Mouse (Mus musculus) forebrain, embryonic 12.5 days (tissue): ENCODE results near the gene Tmem213. TPM values are rescaled to one million over a fixed set of nuclear protein-coding genes. Genes with fewer than 3 reads are reported as not detected.

Experiments used
- ATAC-seq: fragments of 200-750 bp; cut with Nextera tagmentation; 2 replicates; pipeline ENCODE4 v1.8.0; 2017; ENCODE audit warnings: moderate TSS enrichment; ENCODE audit not compliant: low FRiP score
- H3K27ac ChIP-seq: fragments of 300-500 bp; sonication (generic); 2 replicates; pipeline ENCODE4 v1.5.1; 2016; ENCODE audit warnings: mild to moderate bottlenecking
- H3K27me3 ChIP-seq: fragments of 300-500 bp; sonication (generic); 2 replicates; pipeline ENCODE4 v1.6.1; 2016; ENCODE audit warnings: mild to moderate bottlenecking
- H3K36me3 ChIP-seq: fragments of 300-500 bp; sonication (generic); replicated peaks from 2 replicates; pipeline ENCODE4 v1.6.1; 2016; ENCODE audit warnings: mild to moderate bottlenecking
- H3K4me1 ChIP-seq: fragments of 300-500 bp; sonication (generic); 2 replicates; pipeline ENCODE4 v1.6.1; 2016
- H3K4me2 ChIP-seq: fragments of 300-500 bp; sonication (generic); 2 replicates; pipeline ENCODE4 v1.6.1; 2016; ENCODE audit warnings: mild to moderate bottlenecking, moderate library complexity
- H3K4me3 ChIP-seq: fragments of 300-500 bp; sonication (generic); replicated peaks from 2 replicates; pipeline ENCODE4 v1.5.1; 2016; ENCODE audit warnings: mild to moderate bottlenecking
- H3K9ac ChIP-seq: fragments of 300-500 bp; sonication (generic); 2 replicates; pipeline ENCODE4 v1.6.1; 2016; ENCODE audit warnings: mild to moderate bottlenecking
- H3K9me3 ChIP-seq: fragments of 300-500 bp; sonication (generic); 2 replicates; pipeline ENCODE4 v1.6.1; 2016
- WGBS: fragments of 180-500 bp; shearing (Covaris S2); methylation state at CpG from one replicate; pipeline ENCODE4 v1.1.7; 2016; 5-methylcytosine and 5-hydroxymethylcytosine counted together
- polyA plus RNA-seq: library from polyadenylated mRNA; unstranded; fragments of >200 nt; fragmentation: Nextera tagmentation; extraction: Ambion mirVana; gene quantifications from 2 replicates; pipeline ENCODE4 v1.2.1, GENCODE M21; 2016

Tmem213 gene
- polyA plus RNA-seq, 1 experiment from 2014 or later: not detected

- no peaks in the 10 kb centered on the region for H3K27me3 ChIP-seq
- H3K4me1 ChIP-seq: no peaks in the 10 kb centered on the region
- 65% methylated on average over 8 of the region's 8 CpGs for WGBS
- H3K36me3 ChIP-seq: peaks cover 63% of the 10 kb centered on the region
- ATAC-seq: no peak
- no peak overlapping the region for H3K4me3 ChIP-seq
- H3K27ac ChIP-seq: no peak overlapping the region
- H3K9me3 ChIP-seq: no peaks in the 10 kb centered on the region
- no peak overlapping the region for H3K4me2 ChIP-seq
- no peak overlapping the region for H3K9ac ChIP-seq
These were observed 36.5 kb downstream of the Tmem213 start for GRCm38 (mm10) chr6:38145463-38146065.

GRCm38 (mm10) chr6:38147301-38147700 is 38.2 kb downstream of the Tmem213 start:
- Histone ChIP-seq H3K4me2 (no peak overlapping the region), H3K4me1 (no peaks in the 10 kb centered on the region), H3K27me3 (no peaks in the 10 kb centered on the region), H3K9me3 (no peaks in the 10 kb centered on the region), H3K9ac (no peak overlapping the region), H3K27ac (no peak overlapping the region), H3K36me3 (peaks cover 62% of the 10 kb centered on the region), H3K4me3 (no peak overlapping the region)
- no peak for ATAC-seq
- WGBS: 80% methylated on average over 5 of the region's 5 CpGs

- no peak overlapping the region for H3K4me3 ChIP-seq
- H3K4me2 ChIP-seq: no peak overlapping the region
- H3K36me3 ChIP-seq: peaks cover 55% of the 10 kb centered on the region
- no peaks in the 10 kb centered on the region for H3K9me3 ChIP-seq
- no peaks in the 10 kb centered on the region for H3K4me1 ChIP-seq
- no peak for ATAC-seq
- H3K9ac ChIP-seq: no peak overlapping the region
- 93% methylated on average over 10 of the region's 10 CpGs for WGBS
- no peak overlapping the region for H3K27ac ChIP-seq
- H3K27me3 ChIP-seq: no peaks in the 10 kb centered on the region
These were observed 39.6 kb downstream of the Tmem213 start for GRCm38 (mm10) chr6:38148626-38149025.

GRCm38 (mm10) chr6:38149483-38149882 is 40.4 kb downstream of the Tmem213 start:
- ATAC-seq: no peak
- H3K9ac ChIP-seq: no peak overlapping the region
- H3K27me3 ChIP-seq: no peaks in the 10 kb centered on the region
- no peaks in the 10 kb centered on the region for H3K9me3 ChIP-seq
- H3K27ac ChIP-seq: no peak overlapping the region
- H3K4me3 ChIP-seq: no peak overlapping the region
- H3K36me3 ChIP-seq: peaks cover 58% of the 10 kb centered on the region
- H3K4me2 ChIP-seq: no peak overlapping the region
- 75% methylated on average over 19 of the region's 19 CpGs for WGBS
- H3K4me1 ChIP-seq: no peaks in the 10 kb centered on the region

- WGBS: 93% methylated on average over 11 of the region's 11 CpGs
- no peak overlapping the region for H3K27ac ChIP-seq
- H3K4me3 ChIP-seq: no peak overlapping the region
- H3K4me2 ChIP-seq: no peak overlapping the region
- H3K9me3 ChIP-seq: no peaks in the 10 kb centered on the region
- H3K9ac ChIP-seq: no peak overlapping the region
- no peaks in the 10 kb centered on the region for H3K27me3 ChIP-seq
- H3K4me1 ChIP-seq: no peaks in the 10 kb centered on the region; the same call in 1 of the 2 replicates
- ATAC-seq: no peak
- peaks cover 55% of the 10 kb centered on the region for H3K36me3 ChIP-seq
These were observed 43.2 kb downstream of the Tmem213 start for GRCm38 (mm10) chr6:38152305-38152704.

- no peak overlapping the region for H3K4me2 ChIP-seq
- no peak overlapping the region for H3K9ac ChIP-seq
- WGBS: 93% methylated on average over 5 of the region's 5 CpGs
- H3K36me3 ChIP-seq: peaks cover 34% of the 10 kb centered on the region
- no peaks in the 10 kb centered on the region for H3K27me3 ChIP-seq
- H3K4me1 ChIP-seq: peaks cover 18% of the 10 kb centered on the region
- no peak overlapping the region for H3K27ac ChIP-seq
- H3K9me3 ChIP-seq: no peaks in the 10 kb centered on the region
- no peak overlapping the region for H3K4me3 ChIP-seq
- ATAC-seq: no peak
These were observed 47.1 kb downstream of the Tmem213 start for GRCm38 (mm10) chr6:38156204-38156603.

GRCm38 (mm10) chr6:38157925-38158324 is 48.9 kb downstream of the Tmem213 start:
- peaks cover 34% of the 10 kb centered on the region for H3K36me3 ChIP-seq
- no peak overlapping the region for H3K4me3 ChIP-seq
- ATAC-seq: no peak
- WGBS: 56% methylated on average over 16 of the region's 16 CpGs
- H3K9ac ChIP-seq: no peak overlapping the region
- no peaks in the 10 kb centered on the region for H3K27me3 ChIP-seq
- H3K9me3 ChIP-seq: no peaks in the 10 kb centered on the region
- H3K4me1 ChIP-seq: peaks cover 25% of the 10 kb centered on the region
- H3K4me2 ChIP-seq: no peak overlapping the region
- H3K27ac ChIP-seq: 0 out of 2 replicates have a peak overlapping the region, but pooled peaks have one; percentile 26

GRCm38 (mm10) chr6:38159576-38159975 is 50.5 kb downstream of the Tmem213 start:
- H3K9me3 ChIP-seq: no peaks in the 10 kb centered on the region
- H3K9ac ChIP-seq: no peak overlapping the region
- no peak overlapping the region for H3K27ac ChIP-seq
- no peak overlapping the region for H3K4me2 ChIP-seq
- H3K4me3 ChIP-seq: no peak overlapping the region
- ATAC-seq: no peak
- no peaks in the 10 kb centered on the region for H3K27me3 ChIP-seq
- H3K36me3 ChIP-seq: peaks cover 30% of the 10 kb centered on the region
- WGBS: 76% methylated on average over 4 of the region's 4 CpGs
- H3K4me1 ChIP-seq: peaks cover 31% of the 10 kb centered on the region

GRCm38 (mm10) chr6:38160102-38160501 is 51.0 kb downstream of the Tmem213 start:
- Histone ChIP-seq H3K4me1 (peaks cover 31% of the 10 kb centered on the region), H3K4me3 (no peak overlapping the region), H3K4me2 (no peak overlapping the region), H3K9me3 (no peaks in the 10 kb centered on the region), H3K36me3 (peaks cover 32% of the 10 kb centered on the region), H3K27me3 (no peaks in the 10 kb centered on the region), H3K27ac (no peak overlapping the region), H3K9ac (no peak overlapping the region)
- 20% methylated on average over 3 of the region's 3 CpGs for WGBS
- ATAC-seq: peak; percentile 77

- no peaks in the 10 kb centered on the region for H3K27me3 ChIP-seq
- H3K9me3 ChIP-seq: no peaks in the 10 kb centered on the region
- H3K9ac ChIP-seq: no peak overlapping the region
- peaks cover 30% of the 10 kb centered on the region for H3K36me3 ChIP-seq
- 62% methylated on average over 2 of the region's 2 CpGs for WGBS
- no peak overlapping the region for H3K4me3 ChIP-seq
- no peak overlapping the region for H3K27ac ChIP-seq
- peaks cover 31% of the 10 kb centered on the region for H3K4me1 ChIP-seq
- 0 out of 2 replicates have a peak, but pooled peaks have one; percentile 17 for ATAC-seq
- no peak overlapping the region for H3K4me2 ChIP-seq
These were observed 51.5 kb downstream of the Tmem213 start for GRCm38 (mm10) chr6:38160556-38160955.

- no peak for ATAC-seq
- Histone ChIP-seq H3K9ac (no peak overlapping the region), H3K4me2 (no peak overlapping the region), H3K27ac (no peak overlapping the region), H3K9me3 (no peaks in the 10 kb centered on the region), H3K36me3 (peaks cover 34% of the 10 kb centered on the region), H3K4me3 (no peak overlapping the region), H3K4me1 (peaks cover 26% of the 10 kb centered on the region), H3K27me3 (no peaks in the 10 kb centered on the region)
- WGBS: 66% methylated on average over 14 of the region's 14 CpGs
These were observed 53.9 kb downstream of the Tmem213 start for GRCm38 (mm10) chr6:38162825-38163504.

GRCm38 (mm10) chr6:38164705-38165104 is 55.6 kb downstream of the Tmem213 start:
- Histone ChIP-seq H3K27me3 (no peaks in the 10 kb centered on the region), H3K36me3 (peaks cover 50% of the 10 kb centered on the region), H3K4me1 (peaks cover 18% of the 10 kb centered on the region), H3K4me3 (no peak overlapping the region), H3K4me2 (no peak overlapping the region), H3K9ac (no peak overlapping the region), H3K9me3 (no peaks in the 10 kb centered on the region), H3K27ac (no peak overlapping the region)
- no peak for ATAC-seq
- 88% methylated on average over 6 of the region's 6 CpGs for WGBS

GRCm38 (mm10) chr6:38165385-38165784 is 56.3 kb downstream of the Tmem213 start:
- Histone ChIP-seq H3K4me2 (no peak overlapping the region), H3K9me3 (no peaks in the 10 kb centered on the region), H3K27ac (0 out of 2 replicates have a peak overlapping the region, but pooled peaks have one; percentile 20), H3K4me1 (peaks cover 16% of the 10 kb centered on the region), H3K4me3 (no peak overlapping the region), H3K27me3 (no peaks in the 10 kb centered on the region), H3K36me3 (peaks cover 57% of the 10 kb centered on the region), H3K9ac (no peak overlapping the region)
- ATAC-seq: no peak
- WGBS: 75% methylated on average over 6 of the region's 6 CpGs
